Comparison of ENCODE assay signal across 22 mouse cellular contexts in the genomic region with DNA sequence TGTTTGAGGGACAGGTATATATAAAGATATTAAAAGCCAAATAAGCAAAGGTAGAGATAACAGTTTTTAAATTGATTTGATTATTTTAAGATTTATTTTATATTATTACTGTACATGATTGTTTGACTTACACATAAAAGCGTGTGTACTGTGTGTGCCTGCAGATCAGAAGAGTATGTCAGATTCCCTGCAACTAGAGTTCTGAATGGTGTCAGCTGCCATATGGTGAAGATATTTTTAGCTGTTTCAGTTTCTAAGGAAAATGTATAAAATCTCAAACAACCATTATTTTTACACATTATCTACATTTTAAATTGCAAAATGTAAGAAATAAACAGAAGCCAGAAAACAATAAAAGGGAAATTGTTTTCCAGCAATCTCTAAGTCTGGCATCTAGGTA. TPM values are rescaled to one million over a fixed set of nuclear protein-coding genes. Genes with fewer than 3 reads are reported as not detected.
DNase-seq lines count a peak whose midpoint lies in the region; ATAC-seq and TF ChIP-seq lines count a peak whose summit lies in the region.
"Had no signal": no experiment of that assay in that cellular context is flagged by ENCODE, and none has a peak within 500 bp of the region (broad histone marks: within the 10 kb centered on the region; RNA-seq: fewer than 3 reads in every experiment).

No protein-coding gene starts in this region.

- H3K9ac ChIP-seq in forebrain, embryonic 16.5 days (replicated peaks; ENCODE audit: low read depth, low read length): no peak overlapping the region
- H3K9ac ChIP-seq in forebrain, embryonic 13.5 days: no peak overlapping the region
- H3K9ac ChIP-seq in heart, embryonic 13.5 days: no peak overlapping the region
- H3K9ac ChIP-seq: embryonic facial prominence, embryonic 13.5 days; hindbrain, embryonic 14.5 days; intestine, embryonic 15.5 days had no signal

- no peak for TF ChIP-seq CTCF in brain, embryonic 14.5 days (IDR thresholded peaks at IDR 0.05; ENCODE audit: borderline replicate concordance, extremely low read depth, insufficient read depth, insufficient read length)

- no peak overlapping the region for H3K4me3 ChIP-seq in forebrain, embryonic 16.5 days (replicated peaks; ENCODE audit: low read length)
- no peak overlapping the region for H3K4me3 ChIP-seq in forebrain, embryonic 13.5 days
- H3K4me3 ChIP-seq in heart, embryonic 13.5 days: no peak overlapping the region
- H3K4me3 ChIP-seq in heart, embryonic 10.5 days: no peak overlapping the region
- H3K4me3 ChIP-seq: embryonic facial prominence, embryonic 13.5 days; hindbrain, embryonic 10.5 days; intestine, embryonic 15.5 days had no signal

- no peak for ATAC-seq in forebrain, embryonic 16.5 days
- ATAC-seq in forebrain, embryonic 13.5 days: no peak
- ATAC-seq in heart, embryonic 13.5 days (ENCODE audit: extremely low read depth, insufficient number of reproducible peaks, low FRiP score, low TSS enrichment): no peak
- ATAC-seq: intestine, embryonic 15.5 days had no signal

- H3K27me3 ChIP-seq in forebrain, embryonic 16.5 days (replicated peaks; ENCODE audit: control insufficient read depth, insufficient read depth, low read length): no peaks in the 10 kb centered on the region
- H3K27me3 ChIP-seq in forebrain, embryonic 13.5 days: no peaks in the 10 kb centered on the region
- no peaks in the 10 kb centered on the region for H3K27me3 ChIP-seq in heart, embryonic 13.5 days (replicated peaks)
- H3K27me3 ChIP-seq in heart, embryonic 10.5 days (ENCODE audit: insufficient read depth, poor library complexity, severe bottlenecking): no peaks in the 10 kb centered on the region
- H3K27me3 ChIP-seq: embryonic facial prominence, embryonic 13.5 days; intestine, embryonic 15.5 days had no signal

- H3K4me1 ChIP-seq in forebrain, embryonic 16.5 days (replicated peaks; ENCODE audit: control insufficient read depth, insufficient read depth, low read length): no peaks in the 10 kb centered on the region
- no peaks in the 10 kb centered on the region for H3K4me1 ChIP-seq in forebrain, embryonic 13.5 days
- H3K4me1 ChIP-seq in heart, embryonic 13.5 days: peaks cover 19% of the 10 kb centered on the region
- H3K4me1 ChIP-seq in heart, embryonic 10.5 days: peaks cover 5% of the 10 kb centered on the region; the same call in 1 of the 2 replicates
- H3K4me1 ChIP-seq: embryonic facial prominence, embryonic 13.5 days; hindbrain, embryonic 10.5 days; intestine, embryonic 15.5 days had no signal

- no peak overlapping the region for H3K4me2 ChIP-seq in forebrain, embryonic 16.5 days (ENCODE audit: low read length)
- no peak overlapping the region for H3K4me2 ChIP-seq in forebrain, embryonic 13.5 days
- H3K4me2 ChIP-seq in heart, embryonic 13.5 days: no peak overlapping the region
- H3K4me2 ChIP-seq: embryonic facial prominence, embryonic 13.5 days; hindbrain, embryonic 14.5 days; intestine, embryonic 15.5 days had no signal

- no peaks in the 10 kb centered on the region for H3K36me3 ChIP-seq in forebrain, embryonic 16.5 days (ENCODE audit: control insufficient read depth, insufficient read depth)
- no peaks in the 10 kb centered on the region for H3K36me3 ChIP-seq in forebrain, embryonic 13.5 days (ENCODE audit: poor library complexity, severe bottlenecking)
- 0 out of 2 replicates have a peak, but pooled peaks cover 6% of the 10 kb centered on the region for H3K36me3 ChIP-seq in heart, embryonic 13.5 days
- H3K36me3 ChIP-seq in heart, embryonic 10.5 days: peaks cover 9% of the 10 kb centered on the region
- H3K36me3 ChIP-seq: intestine, embryonic 15.5 days had no signal

- no peak for DNase-seq in heart, embryonic 10.5 days (ENCODE audit: low spot score)
- DNase-seq in brain, adult 2 months (ENCODE audit: low read depth, low spot score): peak; percentile 66
- peak; percentile 2 for DNase-seq in brain, embryonic 14.5 days (ENCODE audit: low read depth)
- DNase-seq in testis, postnatal 10 days (ENCODE audit: low spot score): no peak
- DNase-seq: adrenal gland, adult 2 months; adrenal gland, postnatal 25 days; cerebellum, adult 11 months; cerebellum, adult 8-10 months; cerebellum, postnatal 36 days; gastrocnemius, postnatal 10 days; heart, adult 18-20 months; heart, postnatal 14 days; kidney, adult 18-20 months had no signal

- TF ChIP-seq POLR2A in brain, embryonic 14.5 days (IDR thresholded peaks at IDR 0.05; ENCODE audit: borderline replicate concordance, extremely low read depth, insufficient read depth, insufficient read length, poor library complexity, severe bottlenecking): no peak

- WGBS in forebrain, embryonic 16.5 days: 65% methylated on average over 1 of the region's 1 CpGs
- 87% methylated on average over 1 of the region's 1 CpGs for WGBS in forebrain, embryonic 13.5 days
- WGBS in heart, embryonic 13.5 days: 69% methylated on average over 1 of the region's 1 CpGs
- 80% methylated on average over 1 of the region's 1 CpGs for WGBS in heart, embryonic 10.5 days

- H3K27ac ChIP-seq in forebrain, embryonic 16.5 days (ENCODE audit: low read length): peak overlapping the region; percentile 60; the same call in 1 of the 2 replicates
- H3K27ac ChIP-seq in forebrain, embryonic 13.5 days: no peak overlapping the region
- 0 out of 2 replicates have a peak overlapping the region, but pooled peaks have one; percentile 1 for H3K27ac ChIP-seq in heart, embryonic 13.5 days (replicated peaks)
- no peak overlapping the region for H3K27ac ChIP-seq in heart, embryonic 10.5 days
- H3K27ac ChIP-seq: embryonic facial prominence, embryonic 13.5 days; hindbrain, embryonic 10.5 days; hindbrain, embryonic 14.5 days; intestine, embryonic 15.5 days had no signal

- no peaks in the 10 kb centered on the region for H3K9me3 ChIP-seq in forebrain, embryonic 16.5 days (ENCODE audit: control insufficient read depth, low read length)
- no peaks in the 10 kb centered on the region for H3K9me3 ChIP-seq in forebrain, embryonic 13.5 days (replicated peaks)
- H3K9me3 ChIP-seq in heart, embryonic 13.5 days: no peaks in the 10 kb centered on the region
- H3K9me3 ChIP-seq in heart, embryonic 10.5 days: no peaks in the 10 kb centered on the region
- H3K9me3 ChIP-seq: embryonic facial prominence, embryonic 13.5 days; hindbrain, embryonic 10.5 days; intestine, embryonic 15.5 days had no signal

RNA-seq across cellular contexts. Expression of a gene that starts 39.3 kb away (rescaled TPM):
- 18.4 and 22.6 TPM in 2 replicates for polyA plus RNA-seq in forebrain, embryonic 16.5 days (2015; fragmentation: Nextera tagmentation; extraction: Ambion mirVana)
- 17.9 and 19.4 TPM in 2 replicates for polyA plus RNA-seq in forebrain, embryonic 13.5 days (2015; fragmentation: Nextera tagmentation; extraction: Ambion mirVana)
- 12.5 and 13.6 TPM in 2 replicates for polyA plus RNA-seq in heart, embryonic 13.5 days (2015; fragmentation: Nextera tagmentation; extraction: Ambion mirVana)
- 18.1 and 26.5 TPM in 2 replicates for polyA plus RNA-seq in heart, embryonic 10.5 days (2016; fragmentation: Nextera tagmentation; extraction: Ambion mirVana)
- 14.0 and 17.4 TPM in 2 replicates for polyA plus RNA-seq in brain, embryonic 14.5 days (2012; rRNA removed)

RNA-seq across cellular contexts. Expression of a gene that starts 58.2 kb away (rescaled TPM):
- not detected in 2 replicates for polyA plus RNA-seq in forebrain, embryonic 16.5 days (2015; fragmentation: Nextera tagmentation; extraction: Ambion mirVana)
- polyA plus RNA-seq in forebrain, embryonic 13.5 days (2015; fragmentation: Nextera tagmentation; extraction: Ambion mirVana): not detected in 2 replicates
- polyA plus RNA-seq in heart, embryonic 13.5 days (2015; fragmentation: Nextera tagmentation; extraction: Ambion mirVana): not detected in 2 replicates
- polyA plus RNA-seq in heart, embryonic 10.5 days (2016; fragmentation: Nextera tagmentation; extraction: Ambion mirVana): 0.19 TPM in 1 of 2 replicates, not detected in the other
- 0.11 TPM in 1 of 2 replicates, not detected in the other for polyA plus RNA-seq in brain, embryonic 14.5 days (2012; rRNA removed)
- polyA plus RNA-seq: adrenal gland, adult 2 months; embryonic facial prominence, embryonic 13.5 days; heart, embryonic 14.5 days; hindbrain, embryonic 10.5 days; intestine, embryonic 15.5 days; kidney, embryonic 14.5 days had no signal

Comparison
In these comparisons a context has a peak if more than half of its experiments do, and no peak if none do; other contexts are left out.
1. H3K27ac ChIP-seq: peak in forebrain, embryonic 16.5 days (single experiment) and heart, embryonic 13.5 days (single experiment); none in forebrain, embryonic 13.5 days (single experiment) and heart, embryonic 10.5 days (single experiment).
2. DNase-seq: peak in brain, adult 2 months (single experiment) and brain, embryonic 14.5 days (single experiment); none in heart, embryonic 10.5 days (single experiment) and testis, postnatal 10 days (single experiment).